Mouse (Mus musculus): ENCODE results near the gene Helb. TPM values are rescaled to one million over a fixed set of nuclear protein-coding genes. Genes with fewer than 3 reads are reported as not detected.

Helb gene
- polyA plus RNA-seq, 1 experiment from 2014 or later, result 4.6 TPM

- H3K36me3 ChIP-seq (ENCODE audit: poor library complexity, severe bottlenecking), result peaks cover 40% of the 10 kb centered on the region
- H3K4me3 ChIP-seq, result no peak overlapping the region
- no peaks in the 10 kb centered on the region for H3K4me1 ChIP-seq
- ATAC-seq, result no peak
- H3K27ac ChIP-seq, result no peak overlapping the region
- H3K27me3 ChIP-seq, result no peaks in the 10 kb centered on the region
- WGBS, result 78% methylated on average over 3 of the region's 3 CpGs
- H3K4me2 ChIP-seq, result no peak overlapping the region
- no peak overlapping the region for H3K9ac ChIP-seq
- H3K9me3 ChIP-seq (replicated peaks), result no peaks in the 10 kb centered on the region
These were observed 34.9 kb downstream of the Helb start for GRCm38 (mm10) chr10:120077850-120078249.

- H3K9ac ChIP-seq, result no peak overlapping the region
- no peak for ATAC-seq
- no peaks in the 10 kb centered on the region for H3K9me3 ChIP-seq (replicated peaks)
- no peak overlapping the region for H3K4me3 ChIP-seq
- H3K4me2 ChIP-seq, result no peak overlapping the region
- no peaks in the 10 kb centered on the region for H3K27me3 ChIP-seq
- H3K27ac ChIP-seq, result no peak overlapping the region
- H3K36me3 ChIP-seq (ENCODE audit: poor library complexity, severe bottlenecking), result 0 out of 2 replicates have a peak, but pooled peaks cover 5% of the 10 kb centered on the region
- 83% methylated on average over 10 of the region's 10 CpGs for WGBS
- no peaks in the 10 kb centered on the region for H3K4me1 ChIP-seq
These were observed 46.5 kb downstream of the Helb start for GRCm38 (mm10) chr10:120066319-120066718.

GRCm38 (mm10) chr10:120064424-120064823 lies 48.4 kb downstream of the Helb start:
- Histone ChIP-seq H3K4me3 (no peak overlapping the region), H3K9ac (no peak overlapping the region), H3K4me2 (no peak overlapping the region), H3K36me3 (ENCODE audit: poor library complexity, severe bottlenecking) (0 out of 2 replicates have a peak, but pooled peaks cover 8% of the 10 kb centered on the region), H3K27me3 (no peaks in the 10 kb centered on the region), H3K4me1 (no peaks in the 10 kb centered on the region), H3K9me3 (replicated peaks) (no peaks in the 10 kb centered on the region), H3K27ac (no peak overlapping the region)
- no peak for ATAC-seq
- 21% methylated on average over 5 of the region's 5 CpGs for WGBS

- 85% methylated on average over 24 of the region's 24 CpGs for WGBS
- ATAC-seq, result no peak
These were observed 51.3 kb downstream of the Helb start for GRCm38 (mm10) chr10:120061238-120062130.

GRCm38 (mm10) chr10:120060579-120061237 lies 52.1 kb downstream of the Helb start:
- Histone ChIP-seq H3K4me2 (no peak overlapping the region), H3K4me1 (no peaks in the 10 kb centered on the region), H3K27ac (no peak overlapping the region), H3K27me3 (no peaks in the 10 kb centered on the region), H3K4me3 (no peak overlapping the region), H3K9me3 (replicated peaks) (no peaks in the 10 kb centered on the region), H3K9ac (no peak overlapping the region), H3K36me3 (ENCODE audit: poor library complexity, severe bottlenecking) (peaks cover 22% of the 10 kb centered on the region)
- 84% methylated on average over 10 of the region's 10 CpGs for WGBS
- ATAC-seq, result no peak

More at GRCm38 (mm10) chr10:120061238-120062130, 51.3 kb downstream of the Helb start:
- Histone ChIP-seq H3K4me2 (no peak overlapping the region), H3K36me3 (ENCODE audit: poor library complexity, severe bottlenecking) (peaks cover 18% of the 10 kb centered on the region), H3K27ac (no peak overlapping the region), H3K27me3 (no peaks in the 10 kb centered on the region), H3K4me1 (no peaks in the 10 kb centered on the region), H3K4me3 (no peak overlapping the region), H3K9ac (no peak overlapping the region), H3K9me3 (replicated peaks) (no peaks in the 10 kb centered on the region)

GRCm38 (mm10) chr10:120044714-120045234 lies 68.0 kb downstream of the Helb start:
- Histone ChIP-seq H3K27ac (no peak overlapping the region), H3K4me2 (no peak overlapping the region), H3K4me1 (peaks cover 13% of the 10 kb centered on the region; the same call in 1 of the 2 replicates), H3K9ac (no peak overlapping the region), H3K9me3 (replicated peaks) (no peaks in the 10 kb centered on the region), H3K36me3 (ENCODE audit: poor library complexity, severe bottlenecking) (peaks cover 7% of the 10 kb centered on the region), H3K27me3 (no peaks in the 10 kb centered on the region), H3K4me3 (no peak overlapping the region)
- WGBS, result 31% methylated on average over 2 of the region's 2 CpGs
- peak; percentile 83 for ATAC-seq

- Histone ChIP-seq H3K4me1 (peaks cover 13% of the 10 kb centered on the region; the same call in 1 of the 2 replicates), H3K36me3 (ENCODE audit: poor library complexity, severe bottlenecking) (peaks cover 1% of the 10 kb centered on the region), H3K27me3 (no peaks in the 10 kb centered on the region), H3K4me3 (no peak overlapping the region), H3K4me2 (no peak overlapping the region), H3K9me3 (replicated peaks) (no peaks in the 10 kb centered on the region), H3K9ac (no peak overlapping the region), H3K27ac (0 out of 2 replicates have a peak overlapping the region, but pooled peaks have one; percentile 8)
- WGBS, result 44% methylated on average over 6 of the region's 6 CpGs
- peak; percentile 16; the same call in 1 of the 2 replicates for ATAC-seq
These were observed 68.5 kb downstream of the Helb start for GRCm38 (mm10) chr10:120044237-120044636.

- peaks cover 7% of the 10 kb centered on the region; the same call in 1 of the 2 replicates for H3K36me3 ChIP-seq (ENCODE audit: poor library complexity, severe bottlenecking)
- H3K27ac ChIP-seq, result peak overlapping the region; percentile 55
- no peak overlapping the region for H3K9ac ChIP-seq
- no peak overlapping the region for H3K4me3 ChIP-seq
- H3K27me3 ChIP-seq, result no peaks in the 10 kb centered on the region
- peak; percentile 90 for ATAC-seq
- no peaks in the 10 kb centered on the region for H3K9me3 ChIP-seq (replicated peaks)
- H3K4me2 ChIP-seq, result no peak overlapping the region
- WGBS, result 79% methylated on average over 5 of the region's 5 CpGs
- peaks cover 21% of the 10 kb centered on the region for H3K4me1 ChIP-seq
These were observed 74.6 kb downstream of the Helb start for GRCm38 (mm10) chr10:120038194-120038593.

- H3K4me1 ChIP-seq, result peaks cover 27% of the 10 kb centered on the region
- H3K4me2 ChIP-seq, result peak overlapping the region; percentile 39
- peak overlapping the region; percentile 31; the same call in 1 of the 2 replicates for H3K27ac ChIP-seq
- no peaks in the 10 kb centered on the region for H3K27me3 ChIP-seq
- ATAC-seq, result no peak
- 20% methylated on average over 6 of the region's 6 CpGs for WGBS
- H3K9me3 ChIP-seq (replicated peaks), result no peaks in the 10 kb centered on the region
- no peak overlapping the region for H3K4me3 ChIP-seq
- H3K9ac ChIP-seq, result no peak overlapping the region
- H3K36me3 ChIP-seq (ENCODE audit: poor library complexity, severe bottlenecking), result peaks cover 7% of the 10 kb centered on the region; the same call in 1 of the 2 replicates
These were observed 77.0 kb downstream of the Helb start for GRCm38 (mm10) chr10:120035824-120036223.

- no peak for ATAC-seq
- Histone ChIP-seq H3K27ac (peak overlapping the region; percentile 31; the same call in 1 of the 2 replicates), H3K36me3 (ENCODE audit: poor library complexity, severe bottlenecking) (peaks cover 7% of the 10 kb centered on the region; the same call in 1 of the 2 replicates), H3K27me3 (no peaks in the 10 kb centered on the region), H3K4me3 (0 out of 2 replicates have a peak overlapping the region, but pooled peaks have one; percentile 1), H3K9me3 (replicated peaks) (no peaks in the 10 kb centered on the region), H3K9ac (no peak overlapping the region), H3K4me2 (peak overlapping the region; percentile 39), H3K4me1 (peaks cover 27% of the 10 kb centered on the region)
- 18% methylated on average over 15 of the region's 15 CpGs for WGBS
These were observed 77.5 kb downstream of the Helb start for GRCm38 (mm10) chr10:120035211-120035733.

- H3K4me3 ChIP-seq, result no peak overlapping the region
- peaks cover 5% of the 10 kb centered on the region; the same call in 1 of the 2 replicates for H3K36me3 ChIP-seq (ENCODE audit: poor library complexity, severe bottlenecking)
- no peak overlapping the region for H3K9ac ChIP-seq
- H3K4me2 ChIP-seq, result no peak overlapping the region
- no peak overlapping the region for H3K27ac ChIP-seq
- H3K27me3 ChIP-seq, result no peaks in the 10 kb centered on the region
- no peak for ATAC-seq
- no peaks in the 10 kb centered on the region for H3K9me3 ChIP-seq (replicated peaks)
- H3K4me1 ChIP-seq, result peaks cover 27% of the 10 kb centered on the region
- 41% methylated on average over 9 of the region's 9 CpGs for WGBS
These were observed 78.9 kb downstream of the Helb start for GRCm38 (mm10) chr10:120033866-120034265.
